Mouse (Mus musculus) liver, embryonic 14.5 days (tissue): Measurements from ENCODE around the gene Alkbh4.

Experiments
- CTCF ChIP-seq: IDR thresholded peaks from 2 replicates; pipeline ENCODE4 v1.5.1; 2016; ENCODE audit warnings: antibody characterized with exemption, low read depth, control low read depth
- EP300 ChIP-seq: IDR thresholded peaks from 2 replicates; pipeline ENCODE4 v1.6.1; 2016; ENCODE audit warnings: antibody characterized with exemption, low read depth

DNA sequence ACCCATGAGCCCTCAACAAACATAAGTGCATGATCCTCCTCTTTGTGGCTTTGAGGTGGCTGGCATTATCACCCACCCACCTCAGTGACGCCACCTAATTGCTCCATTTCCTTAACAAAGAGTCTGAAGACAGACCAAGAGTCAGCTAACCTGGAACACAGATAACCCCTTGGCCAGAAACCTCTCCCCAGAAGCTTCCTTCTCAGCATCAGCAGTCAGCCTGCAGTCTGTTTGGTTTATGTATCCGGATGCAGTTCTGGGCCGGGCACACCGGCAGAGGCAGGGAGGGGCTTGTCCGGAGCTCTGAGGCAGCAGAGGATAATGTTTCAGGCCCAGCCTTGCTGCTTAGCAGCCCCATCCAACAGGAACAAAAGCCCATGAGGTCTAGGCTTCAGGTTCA lies 43.6 kb downstream of the Alkbh4 start:
- TF ChIP-seq CTCF (no peak), EP300 (no peak)
